Mouse (Mus musculus): ENCODE data around the gene Gp1ba. TPM values are rescaled to one million over a fixed set of nuclear protein-coding genes. Genes with fewer than 3 reads are reported as not detected.

Gp1ba gene
- total and polyA plus RNA-seq, 3 experiments, result 0.25 to 0.84 TPM; not detected in 1

- Histone ChIP-seq H3K4me1 (ENCODE audit: control insufficient read depth in 1 of 2, insufficient read depth in 2 of 2) (peaks cover 24 to 56% of the 10 kb centered on the region in 2 experiments), H3K4me3 (replicated peaks in 1 of 3; ENCODE audit: low read depth in 2 of 3, low read length in 2 of 3, poor library complexity in 1 of 3) (peak overlapping the region; percentile 74 to 99 (median 78)), H3K27ac (ENCODE audit: insufficient read depth, low read depth) (peak overlapping the region; percentile 35), H3K9me3 (replicated peaks; ENCODE audit: low read length) (no peaks in the 10 kb centered on the region), H3K4me2 (ENCODE audit: insufficient read depth, low read depth, poor library complexity, severe bottlenecking) (peak overlapping the region; percentile 87), H3K27me3 (replicated peaks) (no peaks in the 10 kb centered on the region), H3K9ac (ENCODE audit: insufficient read depth, low read depth) (peak overlapping the region; percentile 99), H3K79me2 (replicated peaks; ENCODE audit: control insufficient read depth, extremely low read depth, insufficient read depth, poor library complexity, severe bottlenecking) (peaks cover 70% of the 10 kb centered on the region), H3K36me3 (replicated peaks in 1 of 2; ENCODE audit: control insufficient read depth in 1 of 2, insufficient read depth in 1 of 2, low read length in 1 of 2) (peaks cover 38 to 49% of the 10 kb centered on the region in 2 experiments)
- DNase-seq (ENCODE audit: extremely low read depth), result peak; percentile 68
- TF ChIP-seq EP300 (IDR thresholded peaks at IDR 0.05; ENCODE audit: low read length) (no peak), NRF1 (IDR thresholded peaks at IDR 0.05; ENCODE audit: low read depth, low read length) (no peak), ETS1 (conservative IDR thresholded peaks at IDR 0.05; ENCODE audit: low read depth, low read length) (peak; percentile 71; the same call in 1 of the 2 replicates), CHD2 (IDR thresholded peaks at IDR 0.05; ENCODE audit: low read length) (no peak), USF2 (conservative IDR thresholded peaks at IDR 0.05; ENCODE audit: low read depth, low read length) (no peak; the same call in 1 of the 2 replicates), MAFK (IDR thresholded peaks at IDR 0.05; ENCODE audit: insufficient replicate concordance, low read length) (no peak), E2F4 (IDR thresholded peaks at IDR 0.05; ENCODE audit: insufficient replicate concordance, low read depth, low read length) (no peak), UBTF (IDR thresholded peaks at IDR 0.05; ENCODE audit: low read depth, low read length) (no peak), SIN3A (IDR thresholded peaks at IDR 0.05; ENCODE audit: low read length) (peak; percentile 57; the same call in 1 of the 2 replicates)
- in situ Hi-C loops (cut with MboI; ENCODE audit: low pct_ligation_motif_present, low pct_unique_long_range_greater_than_20kb, low sequenced_read_pairs), result no loop called here
- dilution Hi-C loops (cut with MboI; ENCODE audit: extremely low pct_ligation_motif_present, extremely low pct_unique_long_range_greater_than_20kb, low sequenced_read_pairs), result no loop called here
These were observed 13.3 kb downstream of the Gp1ba start for GRCm38 (mm10) chr11:70652029-70652883.

- TF ChIP-seq HCFC1 (IDR thresholded peaks at IDR 0.05; ENCODE audit: low read depth, low read length), result no peak
- no peak for TF ChIP-seq MAX (IDR thresholded peaks at IDR 0.05; ENCODE audit: low read length)
- TF ChIP-seq MAZ (IDR thresholded peaks at IDR 0.05; ENCODE audit: low read depth, low read length), result no peak
- TF ChIP-seq NRF1 (IDR thresholded peaks at IDR 0.05; ENCODE audit: low read depth, low read length), result no peak
- TF ChIP-seq POLR2AphosphoS2 (IDR thresholded peaks at IDR 0.05; ENCODE audit: low read depth, low read length), result peak; percentile 88
- TF ChIP-seq SMC3 (IDR thresholded peaks at IDR 0.05; ENCODE audit: low read depth, low read length), result no peak
- TF ChIP-seq MAFK (IDR thresholded peaks at IDR 0.05; ENCODE audit: insufficient replicate concordance, low read length), result no peak
- no peak for TF ChIP-seq KAT2A (IDR thresholded peaks at IDR 0.05; ENCODE audit: insufficient replicate concordance, low read length)
- no peak for TF ChIP-seq MXI1 (IDR thresholded peaks at IDR 0.05; ENCODE audit: low read depth, low read length)
- peaks cover 24 to 62% of the 10 kb centered on the region in 2 experiments for H3K4me1 ChIP-seq (ENCODE audit: control insufficient read depth in 1 of 2, insufficient read depth in 2 of 2)
- dilution Hi-C loops (cut with MboI; ENCODE audit: extremely low pct_ligation_motif_present, extremely low pct_unique_long_range_greater_than_20kb, low sequenced_read_pairs) (no loop called here), in situ Hi-C loops (cut with MboI; ENCODE audit: low pct_ligation_motif_present, low pct_unique_long_range_greater_than_20kb, low sequenced_read_pairs) (no loop called here)
- peak overlapping the region; percentile 99 for H3K9ac ChIP-seq (ENCODE audit: insufficient read depth, low read depth)
- no peaks in the 10 kb centered on the region for H3K27me3 ChIP-seq (replicated peaks)
- H3K79me2 ChIP-seq (replicated peaks; ENCODE audit: control insufficient read depth, extremely low read depth, insufficient read depth, poor library complexity, severe bottlenecking), result peaks cover 65% of the 10 kb centered on the region
- H3K4me2 ChIP-seq (ENCODE audit: insufficient read depth, low read depth, poor library complexity, severe bottlenecking), result peak overlapping the region; percentile 87
- no peaks in the 10 kb centered on the region for H3K9me3 ChIP-seq (replicated peaks; ENCODE audit: low read length)
- H3K27ac ChIP-seq (ENCODE audit: insufficient read depth, low read depth), result peak overlapping the region; percentile 35
- no peak for DNase-seq (ENCODE audit: extremely low read depth)
- H3K4me3 ChIP-seq (replicated peaks in 1 of 3; ENCODE audit: low read depth in 2 of 3, low read length in 2 of 3, poor library complexity in 1 of 3), result peak overlapping the region; percentile 74 to 99 (median 78)
- H3K36me3 ChIP-seq (replicated peaks in 1 of 2; ENCODE audit: control insufficient read depth in 1 of 2, insufficient read depth in 1 of 2, low read length in 1 of 2), result peaks cover 38 to 49% of the 10 kb centered on the region in 2 experiments
These were observed 14.0 kb downstream of the Gp1ba start for GRCm38 (mm10) chr11:70652884-70653344.

All from CH12.LX (cell line).